Mouse (Mus musculus): Measurements from ENCODE around the gene Metrnl. TPM values are rescaled to one million over a fixed set of nuclear protein-coding genes. Genes with fewer than 3 reads are reported as not detected.

Gene Metrnl
- polyA plus RNA-seq, 1 experiment from 2014 or later: 35.4 TPM

- H3K9ac ChIP-seq (ENCODE audit: low read depth, low read length): no peak overlapping the region
- ATAC-seq (replicated peaks; ENCODE audit: low FRiP score, low read depth) (no peak), DNase-seq (ENCODE audit: low spot score) (no peak)
- no peaks in the 10 kb centered on the region for H3K9me3 ChIP-seq (replicated peaks; ENCODE audit: low read length)
- H3K36me3 ChIP-seq (ENCODE audit: insufficient read depth, low read length): 0 out of 2 replicates have a peak, but pooled peaks cover 5% of the 10 kb centered on the region
- no peak overlapping the region for H3K27ac ChIP-seq
- no peak overlapping the region for H3K4me2 ChIP-seq (ENCODE audit: low read length)
- H3K4me3 ChIP-seq (replicated peaks; ENCODE audit: low read depth, low read length): no peak overlapping the region
- no peaks in the 10 kb centered on the region for H3K27me3 ChIP-seq (ENCODE audit: insufficient read depth, low read length)
- no peak for TF ChIP-seq CTCF (IDR thresholded peaks at IDR 0.05; ENCODE audit: low read depth)
- 0 out of 2 replicates have a peak, but pooled peaks cover 4% of the 10 kb centered on the region for H3K4me1 ChIP-seq (replicated peaks; ENCODE audit: insufficient read depth, low read length)
- 89% methylated on average over 5 of the region's 5 CpGs for WGBS
These were observed 32.6 kb upstream of the Metrnl start for GRCm38 (mm10) chr11:121668776-121669175.

GRCm38 (mm10) chr11:121670926-121671325 is 30.4 kb upstream of the Metrnl start:
- 91% methylated on average over 5 of the region's 5 CpGs for WGBS
- H3K4me1 ChIP-seq (replicated peaks; ENCODE audit: insufficient read depth, low read length): 0 out of 2 replicates have a peak, but pooled peaks cover 4% of the 10 kb centered on the region
- no peak for ATAC-seq (replicated peaks; ENCODE audit: low FRiP score, low read depth)

GRCm38 (mm10) chr11:121672312-121672989 is 28.9 kb upstream of the Metrnl start:
- 2% methylated on average over 22 of the region's 22 CpGs for WGBS
- ATAC-seq (replicated peaks; ENCODE audit: low FRiP score, low read depth): no peak; the same call in 1 of the 2 replicates
- no peak for DNase-seq (ENCODE audit: low spot score)

More at GRCm38 (mm10) chr11:121670926-121671325, 30.4 kb upstream of the Metrnl start:
- Histone ChIP-seq H3K9ac (ENCODE audit: low read depth, low read length) (no peak overlapping the region), H3K9me3 (replicated peaks; ENCODE audit: low read length) (no peaks in the 10 kb centered on the region), H3K4me3 (replicated peaks; ENCODE audit: low read depth, low read length) (no peak overlapping the region), H3K27me3 (ENCODE audit: insufficient read depth, low read length) (no peaks in the 10 kb centered on the region), H3K4me2 (ENCODE audit: low read length) (no peak overlapping the region), H3K36me3 (ENCODE audit: insufficient read depth, low read length) (no peaks in the 10 kb centered on the region), H3K27ac (no peak overlapping the region)
- no peak for DNase-seq (ENCODE audit: low spot score)
- TF ChIP-seq CTCF (IDR thresholded peaks at IDR 0.05; ENCODE audit: low read depth): no peak

GRCm38 (mm10) chr11:121672990-121673572 is 28.3 kb upstream of the Metrnl start, which contains the start of gene B3gntl1:
Gene B3gntl1 (minus strand): TSS chr11:121673153.
- Histone ChIP-seq H3K27ac (peak within 1 kb of the TSS; percentile 90), H3K36me3 (ENCODE audit: insufficient read depth, low read length) (no peaks in the 10 kb centered on the region), H3K9ac (ENCODE audit: low read depth, low read length) (peak within 1 kb of the TSS; percentile 70), H3K4me3 (replicated peaks; ENCODE audit: low read depth, low read length) (peak within 1 kb of the TSS; percentile 60), H3K27me3 (ENCODE audit: insufficient read depth, low read length) (no peaks in the 10 kb centered on the region), H3K4me1 (replicated peaks; ENCODE audit: insufficient read depth, low read length) (0 out of 2 replicates have a peak, but pooled peaks cover 4% of the 10 kb centered on the region), H3K4me2 (ENCODE audit: low read length) (peak within 1 kb of the TSS; percentile 88), H3K9me3 (replicated peaks; ENCODE audit: low read length) (no peaks in the 10 kb centered on the region)
- ATAC-seq (replicated peaks; ENCODE audit: low FRiP score, low read depth): peak; percentile 100
- under 1% methylated on average over 46 of the region's 46 CpGs for WGBS
- TF ChIP-seq CTCF (IDR thresholded peaks at IDR 0.05; ENCODE audit: low read depth): peak; percentile 50; the same call in 1 of the 2 replicates
- DNase-seq (ENCODE audit: low spot score): peak; percentile 99

More at GRCm38 (mm10) chr11:121672312-121672989, 28.9 kb upstream of the Metrnl start:
- H3K4me1 ChIP-seq (replicated peaks; ENCODE audit: insufficient read depth, low read length): 0 out of 2 replicates have a peak, but pooled peaks cover 4% of the 10 kb centered on the region
- no peaks in the 10 kb centered on the region for H3K9me3 ChIP-seq (replicated peaks; ENCODE audit: low read length)
- no peaks in the 10 kb centered on the region for H3K27me3 ChIP-seq (ENCODE audit: insufficient read depth, low read length)
- H3K27ac ChIP-seq: peak overlapping the region; percentile 90
- peak overlapping the region; percentile 88 for H3K4me2 ChIP-seq (ENCODE audit: low read length)
- peak overlapping the region; percentile 60 for H3K4me3 ChIP-seq (replicated peaks; ENCODE audit: low read depth, low read length)
- H3K36me3 ChIP-seq (ENCODE audit: insufficient read depth, low read length): no peaks in the 10 kb centered on the region
- no peak; the same call in 1 of the 2 replicates for TF ChIP-seq CTCF (IDR thresholded peaks at IDR 0.05; ENCODE audit: low read depth)
- peak overlapping the region; percentile 70 for H3K9ac ChIP-seq (ENCODE audit: low read depth, low read length)

- Histone ChIP-seq H3K9me3 (replicated peaks; ENCODE audit: low read length) (no peaks in the 10 kb centered on the region), H3K27me3 (ENCODE audit: insufficient read depth, low read length) (no peaks in the 10 kb centered on the region), H3K4me1 (replicated peaks; ENCODE audit: insufficient read depth, low read length) (0 out of 2 replicates have a peak, but pooled peaks cover 4% of the 10 kb centered on the region), H3K27ac (peak overlapping the region; percentile 90), H3K4me2 (ENCODE audit: low read length) (peak overlapping the region; percentile 88), H3K9ac (ENCODE audit: low read depth, low read length) (peak overlapping the region; percentile 53), H3K4me3 (replicated peaks; ENCODE audit: low read depth, low read length) (peak overlapping the region; percentile 60; the same call in 1 of the 2 replicates), H3K36me3 (ENCODE audit: insufficient read depth, low read length) (no peaks in the 10 kb centered on the region)
- ATAC-seq (replicated peaks; ENCODE audit: low FRiP score, low read depth) (0 out of 2 replicates have a peak, but pooled peaks have one; percentile 0), DNase-seq (ENCODE audit: low spot score) (no peak)
- TF ChIP-seq CTCF (IDR thresholded peaks at IDR 0.05; ENCODE audit: low read depth): 0 out of 2 replicates have a peak, but pooled peaks have one; percentile 2
- 64% methylated on average over 7 of the region's 7 CpGs for WGBS
These were observed 27.7 kb upstream of the Metrnl start for GRCm38 (mm10) chr11:121673629-121674028.

- no peak overlapping the region for H3K4me2 ChIP-seq (ENCODE audit: low read length)
- ATAC-seq (replicated peaks; ENCODE audit: low FRiP score, low read depth) (no peak), DNase-seq (ENCODE audit: low spot score) (no peak)
- H3K4me1 ChIP-seq (replicated peaks; ENCODE audit: insufficient read depth, low read length): 0 out of 2 replicates have a peak, but pooled peaks cover 4% of the 10 kb centered on the region
- no peaks in the 10 kb centered on the region for H3K9me3 ChIP-seq (replicated peaks; ENCODE audit: low read length)
- no peak overlapping the region for H3K27ac ChIP-seq
- no peaks in the 10 kb centered on the region for H3K27me3 ChIP-seq (ENCODE audit: insufficient read depth, low read length)
- no peak overlapping the region for H3K4me3 ChIP-seq (replicated peaks; ENCODE audit: low read depth, low read length)
- WGBS: 94% methylated on average over 2 of the region's 2 CpGs
- H3K9ac ChIP-seq (ENCODE audit: low read depth, low read length): no peak overlapping the region
- TF ChIP-seq CTCF (IDR thresholded peaks at IDR 0.05; ENCODE audit: low read depth): no peak
- no peaks in the 10 kb centered on the region for H3K36me3 ChIP-seq (ENCODE audit: insufficient read depth, low read length)
These were observed 24.5 kb upstream of the Metrnl start for GRCm38 (mm10) chr11:121676836-121677235.

Data from kidney, postnatal 0 days (tissue).